Mouse (Mus musculus): ENCODE data around the gene Draxin.
A peak's percentile ranks its signal among the peaks of the same experiment; 100 is the strongest.

The Draxin gene

GRCm38 (mm10) chr4:148114758-148115391 lies 15.6 kb downstream of the Draxin start:
- peak; percentile 92 for DNase-seq (ENCODE audit: low spot score)

GRCm38 (mm10) chr4:148112519-148112918 lies 18.0 kb downstream of the Draxin start:
- no peak for DNase-seq (ENCODE audit: low spot score)

GRCm38 (mm10) chr4:148109215-148109614 lies 21.3 kb downstream of the Draxin start:
- no peak for DNase-seq (ENCODE audit: low spot score)

GRCm38 (mm10) chr4:148108565-148109100 lies 21.9 kb downstream of the Draxin start:
- no peak for DNase-seq (ENCODE audit: low spot score)

GRCm38 (mm10) chr4:148107621-148108291 lies 22.7 kb downstream of the Draxin start:
- no peak for DNase-seq (ENCODE audit: low spot score)

- DNase-seq (ENCODE audit: low spot score), result no peak
Measured at GRCm38 (mm10) chr4:148104146-148104545, 26.4 kb downstream of the Draxin start.

- DNase-seq (ENCODE audit: low spot score), result peak; percentile 55
Measured at GRCm38 (mm10) chr4:148101801-148102527, 28.5 kb downstream of the Draxin start.

- DNase-seq (ENCODE audit: low spot score), result no peak
Measured at GRCm38 (mm10) chr4:148098666-148099065, 31.8 kb downstream of the Draxin start.

GRCm38 (mm10) chr4:148097936-148098335 lies 32.6 kb downstream of the Draxin start:
- no peak for DNase-seq (ENCODE audit: low spot score)

GRCm38 (mm10) chr4:148095081-148095480 lies 35.4 kb downstream of the Draxin start:
- no peak for DNase-seq (ENCODE audit: low spot score)

GRCm38 (mm10) chr4:148094161-148094560 lies 36.3 kb downstream of the Draxin start:
- DNase-seq (ENCODE audit: low spot score), result no peak

- DNase-seq (ENCODE audit: low spot score), result no peak
Measured at GRCm38 (mm10) chr4:148092551-148093271, 37.8 kb downstream of the Draxin start.

GRCm38 (mm10) chr4:148091181-148091580 lies 39.3 kb downstream of the Draxin start:
- DNase-seq (ENCODE audit: low spot score), result no peak

GRCm38 (mm10) chr4:148089166-148089565 lies 41.3 kb downstream of the Draxin start:
- no peak for DNase-seq (ENCODE audit: low spot score)

- peak; percentile 93 for DNase-seq (ENCODE audit: low spot score)
Measured at GRCm38 (mm10) chr4:148087907-148088527, 42.5 kb downstream of the Draxin start, which contains the start of gene Agtrap. TSS of gene Agtrap (minus strand) at chr4:148088031.

- no peak for DNase-seq (ENCODE audit: low spot score)
Measured at GRCm38 (mm10) chr4:148087091-148087906, 43.2 kb downstream of the Draxin start.

- no peak for DNase-seq (ENCODE audit: low spot score)
Measured at GRCm38 (mm10) chr4:148085907-148086305, 44.6 kb downstream of the Draxin start.

- no peak for DNase-seq (ENCODE audit: low spot score)
Measured at GRCm38 (mm10) chr4:148085131-148085906, 45.2 kb downstream of the Draxin start.

GRCm38 (mm10) chr4:148084261-148084714 lies 46.2 kb downstream of the Draxin start:
- no peak for DNase-seq (ENCODE audit: low spot score)

All from ovary, postnatal 14 days (tissue).